Mouse (Mus musculus) ES-Bruce4 (cell line): ENCODE results near the gene Rab12. TPM values are rescaled to one million over a fixed set of nuclear protein-coding genes. Genes with fewer than 3 reads are reported as not detected.

Experiments used
- H3K27ac ChIP-seq: 2 replicates; pipeline ENCODE4 v1.5.1; 2012; ENCODE audit warnings: low read length, inconsistent platforms; ENCODE audit not compliant: insufficient read depth
- H3K27me3 ChIP-seq: 2 replicates; pipeline ENCODE4 v1.6.1; 2012; ENCODE audit warnings: mild to moderate bottlenecking, low read length, inconsistent platforms; ENCODE audit not compliant: control insufficient read depth, poor library complexity, insufficient read depth, severe bottlenecking
- H3K36me3 ChIP-seq: 2 replicates; pipeline ENCODE4 v1.6.1; 2012; ENCODE audit warnings: inconsistent platforms, mild to moderate bottlenecking, low read length, moderate library complexity; ENCODE audit not compliant: control insufficient read depth, poor library complexity, insufficient read depth, severe bottlenecking
- H3K4me1 ChIP-seq: one replicate; pipeline ENCODE4 v1.8.1; 2011; ENCODE audit warnings: low read length; ENCODE audit not compliant: control insufficient read depth, insufficient read depth
- H3K4me3 ChIP-seq: 2 replicates; pipeline ENCODE4 v1.5.1; 2011; ENCODE audit warnings: low read depth, mild to moderate bottlenecking, low read length
- H3K9ac ChIP-seq: 2 replicates; pipeline ENCODE4 v1.6.1; 2012; ENCODE audit warnings: low read depth, mild to moderate bottlenecking, inconsistent platforms; ENCODE audit not compliant: poor library complexity, severe bottlenecking
- H3K9me3 ChIP-seq: replicated peaks from 2 replicates; pipeline ENCODE4 v1.6.1; 2012; ENCODE audit warnings: mild to moderate bottlenecking, low read length, inconsistent platforms; ENCODE audit not compliant: control insufficient read depth, poor library complexity, insufficient read depth, severe bottlenecking
- CTCF ChIP-seq: IDR thresholded peaks from one replicate; pipeline ENCODE4 v1.8.1; 2011; ENCODE audit warnings: low read depth, low read length
- EP300 ChIP-seq: IDR thresholded peaks from 2 replicates; pipeline ENCODE4 v1.6.1; 2011; ENCODE audit warnings: low read depth, low read length; ENCODE audit not compliant: insufficient read depth
- POLR2A ChIP-seq: IDR thresholded peaks from one replicate; pipeline ENCODE4 v1.8.1; 2011; ENCODE audit warnings: low read length; ENCODE audit not compliant: insufficient read depth
- polyA plus RNA-seq: library from polyadenylated mRNA; stranded (reverse); fragments of >200 nt; gene quantifications from 2 replicates; pipeline ENCODE4 v1.2.4, GENCODE M21; 2011; ENCODE audit warnings: low read depth; ENCODE audit not compliant: missing spikeins, insufficient read depth, insufficient read length

Rab12 gene
- polyA plus RNA-seq, 1 experiment: 100 TPM

GRCm38 (mm10) chr17:66471252-66471651 lies 48.3 kb downstream of the Rab12 start:
- no peaks in the 10 kb centered on the region for H3K27me3 ChIP-seq
- H3K4me3 ChIP-seq: 0 out of 2 replicates have a peak overlapping the region, but pooled peaks have one; percentile 4
- TF ChIP-seq POLR2A (no peak), CTCF (no peak), EP300 (0 out of 2 replicates have a peak, but pooled peaks have one; percentile 16)
- peaks cover 2% of the 10 kb centered on the region for H3K36me3 ChIP-seq
- peaks cover 6% of the 10 kb centered on the region for H3K4me1 ChIP-seq
- peaks cover 27% of the 10 kb centered on the region for H3K9me3 ChIP-seq
- H3K9ac ChIP-seq: peak overlapping the region; percentile 55
- peak overlapping the region; percentile 95 for H3K27ac ChIP-seq

- peaks cover 2% of the 10 kb centered on the region for H3K36me3 ChIP-seq
- H3K4me1 ChIP-seq: peaks cover 6% of the 10 kb centered on the region
- TF ChIP-seq EP300: peak; percentile 66; the same call in 1 of the 2 replicates
- no peak for TF ChIP-seq CTCF
- no peaks in the 10 kb centered on the region for H3K27me3 ChIP-seq
- H3K4me3 ChIP-seq: no peak overlapping the region
- H3K9ac ChIP-seq: peak overlapping the region; percentile 55
- peaks cover 16% of the 10 kb centered on the region for H3K9me3 ChIP-seq
- H3K27ac ChIP-seq: peak overlapping the region; percentile 95
Measured at GRCm38 (mm10) chr17:66470020-66470419, 49.5 kb downstream of the Rab12 start.

GRCm38 (mm10) chr17:66457278-66457677 lies 62.3 kb downstream of the Rab12 start:
- H3K4me3 ChIP-seq: no peak overlapping the region
- no peaks in the 10 kb centered on the region for H3K27me3 ChIP-seq
- no peak for TF ChIP-seq CTCF
- TF ChIP-seq EP300: peak; percentile 99
- H3K9ac ChIP-seq: no peak overlapping the region
- peaks cover 12% of the 10 kb centered on the region for H3K4me1 ChIP-seq
- H3K36me3 ChIP-seq: 0 out of 2 replicates have a peak, but pooled peaks cover 4% of the 10 kb centered on the region
- peak overlapping the region; percentile 64 for H3K27ac ChIP-seq
- no peaks in the 10 kb centered on the region for H3K9me3 ChIP-seq

GRCm38 (mm10) chr17:66451143-66451542 lies 68.4 kb downstream of the Rab12 start:
- H3K4me1 ChIP-seq: peaks cover 2% of the 10 kb centered on the region
- H3K27ac ChIP-seq: no peak overlapping the region
- H3K4me3 ChIP-seq: no peak overlapping the region
- H3K9ac ChIP-seq: no peak overlapping the region
- TF ChIP-seq POLR2A: no peak
- TF ChIP-seq CTCF: peak; percentile 96
- 0 out of 2 replicates have a peak, but pooled peaks have one; percentile 39 for TF ChIP-seq EP300
- no peaks in the 10 kb centered on the region for H3K36me3 ChIP-seq
- H3K27me3 ChIP-seq: no peaks in the 10 kb centered on the region
- H3K9me3 ChIP-seq: no peaks in the 10 kb centered on the region

- peak overlapping the region; percentile 92 for H3K4me3 ChIP-seq
- TF ChIP-seq EP300: no peak
- TF ChIP-seq CTCF: no peak
- no peak for TF ChIP-seq POLR2A
- H3K9me3 ChIP-seq: no peaks in the 10 kb centered on the region
- H3K27me3 ChIP-seq: no peaks in the 10 kb centered on the region
- no peak overlapping the region for H3K27ac ChIP-seq
- H3K36me3 ChIP-seq: no peaks in the 10 kb centered on the region
- H3K4me1 ChIP-seq: peaks cover 2% of the 10 kb centered on the region
- H3K9ac ChIP-seq: peak overlapping the region; percentile 97
Measured at GRCm38 (mm10) chr17:66450526-66451070, 68.9 kb downstream of the Rab12 start.

- 0 out of 2 replicates have a peak, but pooled peaks cover 3% of the 10 kb centered on the region for H3K36me3 ChIP-seq
- no peak within 1 kb of the TSS for H3K27ac ChIP-seq
- H3K4me1 ChIP-seq: peaks cover 2% of the 10 kb centered on the region
- H3K9ac ChIP-seq: peak within 1 kb of the TSS; percentile 97
- TF ChIP-seq CTCF: no peak
- no peak for TF ChIP-seq POLR2A
- no peak for TF ChIP-seq EP300
- no peaks in the 10 kb centered on the region for H3K27me3 ChIP-seq
- H3K9me3 ChIP-seq: no peaks in the 10 kb centered on the region
- H3K4me3 ChIP-seq: peak within 1 kb of the TSS; percentile 92
Measured at GRCm38 (mm10) chr17:66449460-66450341, 69.8 kb downstream of the Rab12 start, which contains the start of gene Mtcl1. Mtcl1 (minus strand) TSS chr17:66449750.
